Mouse (Mus musculus): ENCODE measurements around the gene Zfp59.

DNA sequence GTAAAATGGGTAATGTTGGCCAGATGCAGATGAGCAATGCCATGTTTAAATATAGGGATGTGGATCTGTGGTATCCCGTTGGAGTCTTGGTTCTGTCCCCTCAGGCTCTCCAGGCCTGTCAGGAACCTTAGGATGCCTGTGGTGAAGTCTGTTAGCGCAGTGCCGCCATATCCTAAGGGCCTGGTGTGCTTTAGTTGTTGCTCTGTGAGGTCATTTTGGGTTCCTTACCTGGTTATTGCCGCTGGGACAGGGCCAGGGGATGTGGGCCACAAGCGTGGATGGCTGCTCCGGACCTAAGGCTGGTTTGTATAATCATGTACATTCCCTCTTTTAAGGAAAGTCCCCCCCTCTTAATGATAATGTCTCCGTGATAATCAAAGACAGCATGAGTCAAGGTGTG, 1.2 kb downstream of the Zfp59 start:
- TF ChIP-seq CTCF (IDR thresholded peaks at IDR 0.05) = no peak
- TF ChIP-seq EP300 (IDR thresholded peaks at IDR 0.05) = no peak
